Mouse (Mus musculus) T-helper 17 cell (primary cell): Measurements from ENCODE around the gene Hnrnph2.

ENCODE experiments used
- in situ Hi-C, 2 experiments: fragments of 300-600 bp; cut with MboI, MseI; formaldehyde crosslinking; loops; 1 replicate in 1 of 2; 2 replicates in 1 of 2; pipeline ENCODE4 v1.15.1; 2025; ENCODE audit warnings: high pct_unique_total_duplicates in 2 of 2

Gene Hnrnph2

DNA sequence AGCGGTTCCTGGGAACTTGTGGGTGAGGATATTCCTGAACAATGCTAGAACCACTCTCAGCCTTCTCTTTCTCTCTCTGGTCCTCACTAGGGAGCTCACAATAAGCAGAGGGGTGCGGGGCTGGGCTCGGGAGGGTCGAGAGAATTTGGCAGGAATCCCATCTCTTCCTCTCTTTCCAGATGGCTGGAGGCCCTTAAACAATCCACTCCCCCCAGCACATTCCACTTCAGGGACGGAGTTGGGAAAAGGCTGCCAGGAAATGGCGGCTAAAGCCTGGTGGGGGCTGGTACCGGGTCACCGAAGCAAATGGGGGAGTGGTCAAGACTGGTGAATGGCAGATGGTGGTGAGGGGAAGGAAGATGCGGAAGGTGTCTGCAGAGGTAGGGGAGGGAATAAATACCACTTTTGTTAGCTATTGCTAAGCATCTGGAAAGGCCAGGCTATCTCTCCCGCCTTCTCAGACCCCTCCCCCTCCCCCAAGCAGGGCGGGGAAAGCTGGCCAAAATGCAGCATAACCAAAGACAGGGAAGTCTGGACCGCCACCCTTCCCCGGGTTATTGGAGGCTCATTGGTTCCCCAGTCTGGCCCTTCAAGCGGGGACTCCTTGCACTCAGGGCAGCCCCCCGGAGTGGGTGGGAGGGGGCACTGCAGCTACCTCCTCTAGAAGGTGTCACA lies 11.4 kb downstream of the Hnrnph2 start:
- in situ Hi-C loops, result no loop called here

DNA sequence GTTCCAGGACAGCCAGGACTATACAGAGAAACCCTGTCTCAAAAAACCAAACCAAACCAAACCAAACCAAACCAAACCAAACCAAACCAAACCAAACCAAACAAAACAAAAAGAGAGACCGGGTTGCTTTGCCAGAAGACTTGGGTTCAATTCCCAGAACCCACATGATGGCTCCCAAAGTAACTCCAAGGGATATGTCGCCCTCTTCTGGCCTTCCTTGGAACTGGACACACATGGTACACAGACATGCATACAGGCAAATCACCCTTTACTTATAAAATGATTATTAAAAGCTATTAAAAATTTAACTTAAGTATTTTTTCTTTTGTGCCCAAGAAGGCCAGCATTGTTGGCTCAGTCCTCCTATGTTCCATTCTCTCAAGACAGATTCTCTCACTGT lies 13.3 kb downstream of the Hnrnph2 start:
- in situ Hi-C loops, result no loop called here

GRCm38 (mm10) chrX:134619695-134620094 lies 18.7 kb downstream of the Hnrnph2 start:
- in situ Hi-C loops, result no loop called here

GRCm38 (mm10) chrX:134620254-134620865 lies 19.4 kb downstream of the Hnrnph2 start:
- in situ Hi-C loops, result no loop called here

DNA sequence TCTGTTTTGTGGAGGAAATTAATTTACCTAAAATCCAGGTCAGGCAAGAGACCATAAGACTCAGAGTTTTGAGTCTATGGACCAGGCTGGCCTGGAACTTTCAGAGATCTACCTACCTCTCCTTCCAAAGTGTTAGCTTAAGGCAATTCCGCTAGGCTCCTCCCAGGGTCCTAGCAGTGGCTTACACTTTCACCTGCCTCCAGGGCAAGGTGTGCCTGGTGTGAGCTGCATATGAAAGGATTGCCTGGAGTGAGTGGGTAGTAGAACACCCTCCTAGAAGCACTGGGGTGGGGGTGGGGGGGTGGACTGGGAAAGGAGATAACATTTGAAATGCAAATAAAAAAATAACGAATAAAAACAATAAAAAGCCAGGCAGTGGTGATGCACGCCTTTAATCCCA lies 20.7 kb downstream of the Hnrnph2 start:
- in situ Hi-C loops, result no loop called here

DNA sequence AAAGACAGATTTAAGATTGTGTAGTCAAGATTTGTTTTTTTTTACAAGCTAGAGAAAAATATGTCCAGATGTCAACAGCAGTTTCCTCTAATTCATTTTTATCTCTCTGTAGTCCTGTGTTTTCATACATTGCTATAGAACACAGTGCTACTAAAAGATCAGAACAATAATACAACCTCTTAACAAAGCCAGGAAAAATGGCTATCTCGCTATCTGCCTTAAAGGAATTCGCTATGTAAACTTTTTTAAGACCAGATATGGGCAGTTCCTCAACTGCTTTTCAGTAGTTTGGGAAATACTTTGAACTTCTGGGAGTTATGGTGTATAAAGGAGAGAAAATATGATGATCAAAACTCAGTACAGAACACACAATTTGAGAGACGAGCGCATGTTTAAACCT lies 22.4 kb downstream of the Hnrnph2 start:
- in situ Hi-C loops, result no loop called here

GRCm38 (mm10) chrX:134628200-134628599 lies 27.2 kb downstream of the Hnrnph2 start:
- in situ Hi-C loops, result no loop called here

DNA sequence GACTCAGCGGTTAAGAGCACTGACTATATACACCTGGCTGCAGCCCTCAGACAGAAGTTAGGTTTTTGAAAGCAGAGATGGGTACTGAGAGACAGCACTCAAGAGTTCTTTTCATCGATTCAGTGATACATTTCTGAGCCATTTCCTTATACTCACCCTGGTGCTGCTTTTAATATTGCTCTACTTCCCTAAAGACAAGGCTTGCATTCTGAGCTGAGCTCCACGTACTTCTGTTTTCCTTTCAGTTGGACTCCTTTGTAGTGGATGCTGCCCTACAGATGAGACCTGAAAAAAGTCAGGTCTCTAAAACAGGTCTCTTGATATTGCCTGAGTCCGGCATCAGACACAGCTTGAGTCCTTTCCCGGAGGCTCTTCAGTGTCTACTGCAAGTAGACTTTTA lies 31.7 kb downstream of the Hnrnph2 start:
- in situ Hi-C loops, result no loop called here

DNA sequence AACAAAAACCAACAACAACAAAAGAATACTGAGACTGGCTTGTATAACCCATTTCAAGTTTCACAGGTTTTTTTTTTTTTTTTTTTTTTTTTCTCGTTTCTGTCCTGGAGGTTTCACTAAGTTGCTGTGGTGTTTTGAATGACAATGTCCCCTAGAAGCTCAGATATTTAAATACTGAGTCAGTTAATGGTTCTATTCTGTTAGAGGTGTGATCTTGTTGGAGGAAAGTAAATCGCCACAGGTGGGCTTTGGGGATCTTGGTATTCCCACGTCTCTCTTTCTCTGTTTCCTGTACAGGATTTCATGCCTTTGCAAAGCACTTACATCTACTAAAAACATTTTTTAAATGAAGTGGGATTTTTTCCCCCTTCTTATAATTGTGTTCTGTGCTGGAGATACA lies 34.1 kb downstream of the Hnrnph2 start:
- in situ Hi-C loops, result no loop called here

- in situ Hi-C loops, result no loop called here
Measured at GRCm38 (mm10) chrX:134635860-134636259, 34.9 kb downstream of the Hnrnph2 start.

- in situ Hi-C loops, result no loop called here
Measured at GRCm38 (mm10) chrX:134641000-134641760, 40.2 kb downstream of the Hnrnph2 start.

- in situ Hi-C loops, result no loop called here
Measured at GRCm38 (mm10) chrX:134646338-134646737, 45.4 kb downstream of the Hnrnph2 start.

DNA sequence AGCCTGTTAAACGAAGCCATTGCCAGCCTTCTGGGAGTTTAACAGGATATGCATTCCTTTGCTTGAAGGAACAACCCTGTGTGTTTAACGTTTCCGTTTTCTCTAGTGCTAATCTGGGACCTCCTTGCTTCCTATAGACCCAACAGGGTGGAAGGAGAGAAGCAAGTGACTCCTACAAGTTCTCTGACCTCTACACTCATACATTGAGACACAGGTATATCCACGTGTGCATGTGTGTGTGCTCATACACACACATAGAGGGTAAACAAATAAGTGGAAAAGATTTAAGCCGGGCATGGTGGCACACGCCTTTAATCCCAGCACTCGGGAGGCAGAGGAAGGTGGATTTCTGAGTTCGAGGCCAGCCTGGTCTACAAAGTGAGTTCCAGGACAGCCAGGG lies 46.4 kb downstream of the Hnrnph2 start:
- in situ Hi-C loops, result no loop called here

DNA sequence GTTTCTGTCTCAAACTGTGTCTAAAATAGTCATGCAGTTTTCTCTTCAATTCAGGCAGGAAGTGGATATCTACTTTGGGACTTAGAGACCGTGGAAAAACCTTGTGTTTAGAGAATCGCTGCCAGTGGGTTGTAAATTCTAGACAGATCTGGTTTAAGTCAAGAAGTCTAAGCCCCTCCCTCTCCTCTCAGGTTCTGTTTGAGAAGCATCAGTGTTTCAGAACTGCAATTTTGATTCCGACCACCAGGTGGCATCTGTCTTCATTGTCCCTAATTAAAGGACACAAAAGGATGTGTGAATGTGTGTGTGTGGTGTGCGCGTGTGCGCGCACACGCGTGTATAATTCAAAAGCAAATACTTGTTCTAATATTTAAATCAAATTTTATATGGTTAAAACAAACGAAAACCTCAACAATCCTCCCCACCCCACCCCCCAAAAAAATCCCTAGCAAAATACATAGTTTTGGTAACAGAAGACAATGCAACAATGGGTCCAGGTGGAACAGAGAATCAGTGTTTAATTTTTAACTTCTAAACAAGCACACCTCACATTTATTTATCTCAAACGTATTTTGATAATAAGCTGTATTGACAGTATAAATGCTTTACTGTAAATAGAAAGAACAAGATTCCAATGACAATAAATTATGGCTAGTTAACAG lies 47.2 kb downstream of the Hnrnph2 start:
- in situ Hi-C loops, result no loop called here

DNA sequence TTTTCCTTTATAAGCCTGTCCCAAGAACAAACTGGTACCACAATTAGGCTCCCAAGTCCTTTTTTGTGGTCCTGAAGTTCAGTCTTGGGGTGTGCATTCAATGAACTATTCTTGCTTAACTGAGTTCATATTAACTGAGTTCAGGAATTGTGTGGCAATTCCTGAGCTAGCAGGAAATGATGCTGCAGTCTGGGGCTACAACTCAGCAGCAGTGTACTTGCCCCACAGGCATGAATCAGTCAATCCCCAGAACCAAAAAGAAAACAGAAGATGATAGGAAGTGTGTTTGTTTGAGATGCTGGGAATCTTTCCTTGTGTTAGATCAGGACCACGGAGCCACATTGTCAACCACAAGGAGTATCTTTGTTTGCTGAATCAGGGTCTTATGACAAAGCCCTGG lies 51.1 kb downstream of the Hnrnph2 start:
- in situ Hi-C loops, result loop anchor here in 1 of 2 experiments (5.0 kb wide), 1 partner anchor 260 kb away; no protein-coding TSS in a partner anchor
